Mouse (Mus musculus): ENCODE results near the gene Slc6a6.

- TF ChIP-seq CTCF (IDR thresholded peaks at IDR 0.05; ENCODE audit: low read depth, low read length) (no peak), EP300 (IDR thresholded peaks at IDR 0.05; ENCODE audit: insufficient read depth, low read depth, low read length) (no peak)
These were observed 2.0 kb downstream of the Slc6a6 start for GRCm38 (mm10) chr6:91685896-91686295.
